Mouse (Mus musculus) CD4-positive, CD25-positive, alpha-beta regulatory T cell, adult 9 weeks (primary cell): ENCODE data around the gene Ankrd42. TPM values are rescaled to one million over a fixed set of nuclear protein-coding genes. Genes with fewer than 3 reads are reported as not detected.

Experiments
- polyA plus RNA-seq: library from polyadenylated mRNA; unstranded; fragments of 100-300 nt; shearing (Covaris generic); gene quantifications from one replicate; pipeline ENCODE4 v1.2.1, GENCODE M21; 2017

Gene Ankrd42
- 0.35 TPM for polyA plus RNA-seq

DNA sequence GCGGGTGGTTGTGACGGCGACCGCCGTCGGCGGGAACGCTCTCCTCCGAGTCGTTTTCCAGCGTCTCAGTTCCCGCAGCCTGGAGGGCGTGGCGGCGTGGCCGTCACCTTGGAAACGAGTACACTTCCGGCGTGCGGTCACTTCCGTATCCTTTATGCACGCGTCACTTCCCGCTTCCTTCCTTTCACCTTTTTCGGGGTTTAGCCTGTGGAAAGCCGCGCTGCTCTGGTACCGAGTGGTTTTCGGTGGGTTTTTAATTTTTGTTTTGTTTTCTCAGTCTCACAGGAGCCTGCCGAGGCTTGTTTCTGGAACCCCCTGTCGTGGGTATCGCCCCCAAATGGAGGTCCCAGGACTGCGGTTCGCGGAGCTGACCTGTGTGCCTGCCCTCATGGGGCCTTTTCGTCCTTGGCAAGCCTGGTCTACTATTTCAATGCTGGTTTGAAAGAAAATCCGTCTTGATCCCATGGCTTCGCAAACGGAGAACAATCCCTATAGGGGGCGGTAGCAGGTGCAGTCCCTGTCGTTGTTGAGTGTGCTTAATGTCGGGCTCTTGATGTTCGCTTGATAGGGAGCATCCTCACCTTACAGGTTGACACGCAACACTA is at the start of gene Ankrd42:
Gene Ankrd42 (minus strand): TSS at position 122 of the 605 bp plus-strand sequence.

DNA sequence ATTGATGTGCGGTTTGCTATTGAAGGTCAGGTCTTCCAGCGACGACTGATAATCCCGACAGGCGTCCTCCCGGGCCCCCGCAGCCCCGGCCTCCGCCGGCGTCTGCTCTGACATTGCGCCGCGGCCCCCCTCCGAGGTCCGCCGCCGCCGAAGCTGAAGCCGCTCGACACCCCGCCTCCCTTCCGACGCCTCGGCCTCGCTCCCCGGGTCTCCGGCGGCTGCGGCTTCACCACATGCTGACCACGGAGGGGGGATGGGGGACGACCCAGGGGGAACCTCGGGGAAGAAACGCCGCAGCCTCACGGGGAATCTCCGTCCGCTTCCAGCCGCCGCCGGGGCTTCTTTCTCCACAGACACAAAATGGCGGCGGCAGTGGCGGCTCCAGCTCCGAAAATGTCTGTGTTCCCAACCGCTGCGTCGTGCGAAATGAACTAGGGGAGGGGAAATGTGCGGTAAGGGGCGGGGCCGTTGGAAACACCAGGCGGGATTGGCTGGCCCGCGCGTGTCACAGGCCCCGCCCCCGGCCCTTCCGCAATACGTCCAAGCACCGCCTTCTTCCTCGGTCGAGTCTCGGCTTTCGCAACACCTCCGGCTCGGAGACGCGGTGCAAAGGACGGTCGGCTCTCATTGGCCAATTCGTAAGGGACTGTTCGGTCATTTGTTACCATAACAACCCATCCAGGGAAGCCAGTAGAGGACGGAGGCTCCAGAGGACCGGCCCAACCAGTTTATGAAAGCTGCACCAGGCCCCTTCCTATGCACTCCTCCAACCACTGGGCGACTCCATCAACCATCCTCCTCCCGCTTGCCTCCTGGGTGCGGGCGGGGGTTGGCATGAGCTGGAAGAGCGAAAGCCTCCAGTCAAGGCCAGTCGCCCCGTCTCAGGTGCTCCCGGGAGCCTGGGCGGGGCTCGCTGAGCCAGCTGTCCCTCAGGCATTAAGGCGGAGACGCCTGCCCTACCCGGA is 32.8 kb upstream of the Ankrd42 start, which contains the start of gene Pcf11:
Gene Pcf11 (minus strand): TSS at position 428 of the 965 bp plus-strand sequence.

DNA sequence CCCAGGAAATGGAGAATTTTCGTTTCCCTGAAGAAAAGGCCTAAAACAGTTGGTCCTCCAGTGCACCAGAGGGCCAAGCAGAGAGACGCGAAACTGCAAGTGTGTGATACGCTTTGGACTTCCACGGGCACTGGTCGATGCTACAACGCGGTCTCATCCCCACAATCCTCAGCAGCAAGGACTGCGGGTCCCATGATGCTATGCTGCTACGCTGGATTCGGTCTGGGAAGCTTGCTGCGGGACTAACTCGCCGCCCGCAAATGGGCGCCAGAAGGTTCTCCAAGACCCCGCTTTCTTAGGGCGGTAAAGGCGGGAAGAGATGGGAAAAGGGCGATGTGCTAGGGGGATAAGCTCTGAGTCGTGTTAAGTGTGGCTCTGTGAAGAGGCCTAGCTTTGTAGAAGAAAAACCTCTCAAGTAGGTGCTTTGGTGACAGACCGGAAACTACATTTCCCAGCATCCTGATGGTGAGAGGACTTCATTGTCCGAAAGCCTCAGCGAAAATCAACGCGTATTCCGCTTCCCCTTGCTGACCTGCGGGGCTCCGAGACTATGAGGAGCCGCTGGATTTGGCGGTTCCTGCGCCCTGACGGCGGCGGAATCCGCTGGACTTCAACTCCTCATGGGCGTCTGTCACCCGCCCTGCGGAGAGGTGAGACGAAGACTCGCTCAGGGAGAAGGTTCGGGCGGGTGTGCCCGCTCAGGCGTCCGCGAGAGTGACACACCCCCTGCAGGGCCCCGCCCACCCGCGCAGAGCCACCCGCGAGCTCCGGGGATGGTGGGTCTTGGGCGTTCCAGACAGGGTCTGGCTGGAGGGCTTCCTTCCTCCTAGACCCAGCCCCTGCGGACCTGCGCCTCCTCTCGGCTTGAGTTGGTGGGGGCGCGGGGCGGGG is 75.7 kb downstream of the Ankrd42 start, which contains the start of gene Ccdc90b:
Gene Ccdc90b (plus strand): TSS at position 164 of the 891 bp plus-strand sequence.

Other genes with a start within 250 kb of the Ankrd42 start
- gene Ccdc90b, start 76.0 kb downstream of the Ankrd42 start, polyA plus RNA-seq = 19.0 TPM
- 27.3 TPM for gene Pcf11, start 32.8 kb upstream of the Ankrd42 start, polyA plus RNA-seq
- gene Rab30, start 104.5 kb upstream of the Ankrd42 start, polyA plus RNA-seq = 0.15 TPM
- 4.2 TPM for gene Ddias, start 237.1 kb upstream of the Ankrd42 start, polyA plus RNA-seq
- gene Prcp, start 237.3 kb upstream of the Ankrd42 start, polyA plus RNA-seq = 20.7 TPM